Mouse (Mus musculus): ENCODE measurements at regions not wholly inside any gene's neighbourhood (a gene's known extent, or its start where the extent isn't known, plus 50 kb on each side); places are given as distances from the start of the nearest gene placed in this dataset.

GRCm38 (mm10) chr3:53353282-53353681, 109.8 kb downstream of the Nhlrc3 start:
- Histone ChIP-seq H3K4me3 (replicated peaks; ENCODE audit: low read depth, low read length) (no peak overlapping the region), H3K4me2 (ENCODE audit: low read length) (no peak overlapping the region), H3K27me3 (ENCODE audit: control insufficient read depth, insufficient read depth, low read length) (no peaks in the 10 kb centered on the region), H3K36me3 (ENCODE audit: control insufficient read depth, insufficient read depth, low read length) (no peaks in the 10 kb centered on the region), H3K9ac (replicated peaks; ENCODE audit: low read length) (no peak overlapping the region), H3K4me1 (ENCODE audit: control insufficient read depth, insufficient read depth, low read length) (no peaks in the 10 kb centered on the region), H3K9me3 (ENCODE audit: control insufficient read depth, low read length) (no peaks in the 10 kb centered on the region), H3K27ac (replicated peaks; ENCODE audit: low read depth, low read length) (no peak overlapping the region)
- DNase-seq, result no peak
- WGBS, result 82% methylated on average over 7 of the region's 7 CpGs
- no peak for ATAC-seq (ENCODE audit: low FRiP score, low TSS enrichment)

GRCm38 (mm10) chr3:53343638-53344037, 119.5 kb downstream of the Nhlrc3 start:
- no peak for ATAC-seq (ENCODE audit: low FRiP score, low TSS enrichment)
- DNase-seq, result no peak
- Histone ChIP-seq H3K9me3 (ENCODE audit: control insufficient read depth, low read length) (no peaks in the 10 kb centered on the region), H3K36me3 (ENCODE audit: control insufficient read depth, insufficient read depth, low read length) (no peaks in the 10 kb centered on the region), H3K4me1 (ENCODE audit: control insufficient read depth, insufficient read depth, low read length) (no peaks in the 10 kb centered on the region), H3K9ac (replicated peaks; ENCODE audit: low read length) (no peak overlapping the region), H3K27me3 (ENCODE audit: control insufficient read depth, insufficient read depth, low read length) (no peaks in the 10 kb centered on the region), H3K27ac (replicated peaks; ENCODE audit: low read depth, low read length) (no peak overlapping the region), H3K4me3 (replicated peaks; ENCODE audit: low read depth, low read length) (no peak overlapping the region), H3K4me2 (ENCODE audit: low read length) (no peak overlapping the region)
- WGBS, result 86% methylated on average over 6 of the region's 6 CpGs

GRCm38 (mm10) chr3:53341304-53342206, 121.6 kb downstream of the Nhlrc3 start:
- DNase-seq (no peak), ATAC-seq (ENCODE audit: low FRiP score, low TSS enrichment) (no peak)
- Histone ChIP-seq H3K36me3 (ENCODE audit: control insufficient read depth, insufficient read depth, low read length) (no peaks in the 10 kb centered on the region), H3K4me2 (ENCODE audit: low read length) (no peak overlapping the region), H3K4me3 (replicated peaks; ENCODE audit: low read depth, low read length) (no peak overlapping the region), H3K27me3 (ENCODE audit: control insufficient read depth, insufficient read depth, low read length) (no peaks in the 10 kb centered on the region), H3K4me1 (ENCODE audit: control insufficient read depth, insufficient read depth, low read length) (no peaks in the 10 kb centered on the region), H3K9ac (replicated peaks; ENCODE audit: low read length) (no peak overlapping the region), H3K27ac (replicated peaks; ENCODE audit: low read depth, low read length) (no peak overlapping the region), H3K9me3 (ENCODE audit: control insufficient read depth, low read length) (no peaks in the 10 kb centered on the region)
- 75% methylated on average over 22 of the region's 22 CpGs for WGBS

- Histone ChIP-seq H3K9me3 (ENCODE audit: control insufficient read depth, low read length) (no peaks in the 10 kb centered on the region), H3K4me2 (ENCODE audit: low read length) (no peak overlapping the region), H3K36me3 (ENCODE audit: control insufficient read depth, insufficient read depth, low read length) (no peaks in the 10 kb centered on the region), H3K9ac (replicated peaks; ENCODE audit: low read length) (no peak overlapping the region), H3K4me1 (ENCODE audit: control insufficient read depth, insufficient read depth, low read length) (no peaks in the 10 kb centered on the region), H3K27ac (replicated peaks; ENCODE audit: low read depth, low read length) (no peak overlapping the region), H3K4me3 (replicated peaks; ENCODE audit: low read depth, low read length) (no peak overlapping the region), H3K27me3 (ENCODE audit: control insufficient read depth, insufficient read depth, low read length) (no peaks in the 10 kb centered on the region)
- 77% methylated on average over 7 of the region's 7 CpGs for WGBS
- ATAC-seq (ENCODE audit: low FRiP score, low TSS enrichment) (no peak), DNase-seq (no peak)
These were observed 124.6 kb downstream of the Nhlrc3 start for GRCm38 (mm10) chr3:53338571-53338970.

- no peak overlapping the region for H3K4me3 ChIP-seq (replicated peaks; ENCODE audit: low read depth, low read length)
- H3K27me3 ChIP-seq (ENCODE audit: control insufficient read depth, insufficient read depth, low read length), result no peaks in the 10 kb centered on the region
- no peak for ATAC-seq (ENCODE audit: low FRiP score, low TSS enrichment)
- no peaks in the 10 kb centered on the region for H3K36me3 ChIP-seq (ENCODE audit: control insufficient read depth, insufficient read depth, low read length)
- no peak overlapping the region for H3K9ac ChIP-seq (replicated peaks; ENCODE audit: low read length)
- 61% methylated on average over 11 of the region's 11 CpGs for WGBS
- no peak for DNase-seq
- H3K27ac ChIP-seq (replicated peaks; ENCODE audit: low read depth, low read length), result no peak overlapping the region
- H3K4me2 ChIP-seq (ENCODE audit: low read length), result no peak overlapping the region
- H3K4me1 ChIP-seq (ENCODE audit: control insufficient read depth, insufficient read depth, low read length), result no peaks in the 10 kb centered on the region
- H3K9me3 ChIP-seq (ENCODE audit: control insufficient read depth, low read length), result no peaks in the 10 kb centered on the region
These were observed 129.1 kb downstream of the Nhlrc3 start for GRCm38 (mm10) chr3:53334051-53334450.

- Histone ChIP-seq H3K9me3 (ENCODE audit: control insufficient read depth, low read length) (no peaks in the 10 kb centered on the region), H3K4me3 (replicated peaks; ENCODE audit: low read depth, low read length) (no peak overlapping the region), H3K4me1 (ENCODE audit: control insufficient read depth, insufficient read depth, low read length) (peaks cover 19% of the 10 kb centered on the region), H3K4me2 (ENCODE audit: low read length) (no peak overlapping the region), H3K36me3 (ENCODE audit: control insufficient read depth, insufficient read depth, low read length) (no peaks in the 10 kb centered on the region), H3K27ac (replicated peaks; ENCODE audit: low read depth, low read length) (no peak overlapping the region), H3K9ac (replicated peaks; ENCODE audit: low read length) (no peak overlapping the region), H3K27me3 (ENCODE audit: control insufficient read depth, insufficient read depth, low read length) (no peaks in the 10 kb centered on the region)
- DNase-seq (peak; percentile 67), ATAC-seq (ENCODE audit: low FRiP score, low TSS enrichment) (no peak)
- 51% methylated on average over 3 of the region's 3 CpGs for WGBS
These were observed 133.6 kb downstream of the Nhlrc3 start for GRCm38 (mm10) chr3:53329528-53329927.

GRCm38 (mm10) chr3:53327424-53327823, 135.7 kb downstream of the Nhlrc3 start:
- WGBS, result 10% methylated on average over 5 of the region's 5 CpGs
- ATAC-seq (ENCODE audit: low FRiP score, low TSS enrichment) (no peak), DNase-seq (peak; percentile 54)
- Histone ChIP-seq H3K36me3 (ENCODE audit: control insufficient read depth, insufficient read depth, low read length) (no peaks in the 10 kb centered on the region), H3K4me2 (ENCODE audit: low read length) (no peak overlapping the region), H3K27me3 (ENCODE audit: control insufficient read depth, insufficient read depth, low read length) (no peaks in the 10 kb centered on the region), H3K27ac (replicated peaks; ENCODE audit: low read depth, low read length) (peak overlapping the region; percentile 57; the same call in 1 of the 2 replicates), H3K4me1 (ENCODE audit: control insufficient read depth, insufficient read depth, low read length) (peaks cover 28% of the 10 kb centered on the region), H3K9ac (replicated peaks; ENCODE audit: low read length) (no peak overlapping the region), H3K9me3 (ENCODE audit: control insufficient read depth, low read length) (no peaks in the 10 kb centered on the region), H3K4me3 (replicated peaks; ENCODE audit: low read depth, low read length) (no peak overlapping the region)

GRCm38 (mm10) chr3:53326967-53327366, 136.2 kb downstream of the Nhlrc3 start:
- Histone ChIP-seq H3K9me3 (ENCODE audit: control insufficient read depth, low read length) (no peaks in the 10 kb centered on the region), H3K4me1 (ENCODE audit: control insufficient read depth, insufficient read depth, low read length) (peaks cover 28% of the 10 kb centered on the region), H3K27me3 (ENCODE audit: control insufficient read depth, insufficient read depth, low read length) (no peaks in the 10 kb centered on the region), H3K4me2 (ENCODE audit: low read length) (no peak overlapping the region), H3K4me3 (replicated peaks; ENCODE audit: low read depth, low read length) (no peak overlapping the region), H3K27ac (replicated peaks; ENCODE audit: low read depth, low read length) (0 out of 2 replicates have a peak overlapping the region, but pooled peaks have one; percentile 9), H3K9ac (replicated peaks; ENCODE audit: low read length) (no peak overlapping the region), H3K36me3 (ENCODE audit: control insufficient read depth, insufficient read depth, low read length) (no peaks in the 10 kb centered on the region)
- peak; percentile 49 for DNase-seq
- 29% methylated on average over 7 of the region's 7 CpGs for WGBS
- peak; percentile 24; the same call in 1 of the 2 replicates for ATAC-seq (ENCODE audit: low FRiP score, low TSS enrichment)

GRCm38 (mm10) chr3:53325080-53325479, 138.1 kb downstream of the Nhlrc3 start:
- Histone ChIP-seq H3K9me3 (ENCODE audit: control insufficient read depth, low read length) (no peaks in the 10 kb centered on the region), H3K27me3 (ENCODE audit: control insufficient read depth, insufficient read depth, low read length) (no peaks in the 10 kb centered on the region), H3K9ac (replicated peaks; ENCODE audit: low read length) (no peak overlapping the region), H3K4me3 (replicated peaks; ENCODE audit: low read depth, low read length) (no peak overlapping the region), H3K4me2 (ENCODE audit: low read length) (no peak overlapping the region), H3K36me3 (ENCODE audit: control insufficient read depth, insufficient read depth, low read length) (no peaks in the 10 kb centered on the region), H3K27ac (replicated peaks; ENCODE audit: low read depth, low read length) (no peak overlapping the region), H3K4me1 (ENCODE audit: control insufficient read depth, insufficient read depth, low read length) (peaks cover 28% of the 10 kb centered on the region)
- no peak for DNase-seq
- WGBS, result 93% methylated on average over 7 of the region's 7 CpGs
- no peak for ATAC-seq (ENCODE audit: low FRiP score, low TSS enrichment)

Measured in midbrain, embryonic 14.5 days (tissue).